Comparison of ENCODE assay signal across 19 mouse cellular contexts in the genomic region with DNA sequence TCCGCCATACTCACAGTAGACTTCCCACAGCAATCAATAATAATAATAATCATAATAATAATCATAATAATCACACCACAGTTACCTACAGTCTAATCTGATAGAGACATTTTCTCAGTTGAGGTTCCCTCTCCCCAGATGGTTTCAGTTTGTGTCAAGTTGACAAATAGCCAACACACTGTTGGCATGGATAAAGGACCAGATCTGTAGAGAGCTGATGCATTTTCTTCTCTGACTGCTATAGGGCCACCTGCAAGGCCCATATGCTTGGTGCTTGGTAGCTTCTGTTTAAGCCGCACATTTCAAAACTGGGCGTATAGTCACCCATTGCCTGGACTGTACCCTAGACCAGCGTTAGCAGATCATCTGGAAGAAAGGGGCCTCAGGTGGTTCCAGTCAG. TPM values are rescaled to one million over a fixed set of nuclear protein-coding genes. Genes with fewer than 3 reads are reported as not detected.
DNase-seq lines count a peak whose midpoint lies in the region; ATAC-seq lines count a peak whose summit lies in the region.
"Had no signal": no experiment of that assay in that cellular context is flagged by ENCODE, and none has a peak within 500 bp of the region (broad histone marks: within the 10 kb centered on the region; RNA-seq: fewer than 3 reads in every experiment).

No protein-coding gene starts in this region.

- H3K4me3 ChIP-seq in liver, embryonic 12.5 days, result no peak overlapping the region
- H3K4me3 ChIP-seq: embryonic facial prominence, embryonic 13.5 days; embryonic facial prominence, embryonic 15.5 days; erythroblast, embryonic 14.5 days; forebrain, embryonic 10.5 days; forebrain, embryonic 12.5 days had no signal

- no peaks in the 10 kb centered on the region for H3K27me3 ChIP-seq in liver, embryonic 12.5 days (replicated peaks)
- H3K27me3 ChIP-seq: embryonic facial prominence, embryonic 13.5 days; embryonic facial prominence, embryonic 15.5 days; forebrain, embryonic 12.5 days had no signal

- H3K4me1 ChIP-seq in liver, embryonic 12.5 days, result no peaks in the 10 kb centered on the region
- H3K4me1 ChIP-seq: embryonic facial prominence, embryonic 15.5 days; forebrain, embryonic 10.5 days; forebrain, embryonic 12.5 days had no signal

- 78% methylated on average over 4 of the region's 4 CpGs for WGBS in liver, embryonic 12.5 days (ENCODE audit: insufficient replicate concordance)

- ATAC-seq in liver, embryonic 12.5 days, result no peak
- ATAC-seq: forebrain, embryonic 14.5 days; forebrain, embryonic 16.5 days had no signal

- H3K9me3 ChIP-seq in liver, embryonic 12.5 days (replicated peaks), result no peaks in the 10 kb centered on the region
- H3K9me3 ChIP-seq: embryonic facial prominence, embryonic 13.5 days; embryonic facial prominence, embryonic 15.5 days; forebrain, embryonic 10.5 days; forebrain, embryonic 12.5 days had no signal

- H3K9ac ChIP-seq in liver, embryonic 12.5 days, result no peak overlapping the region
- H3K9ac ChIP-seq: embryonic facial prominence, embryonic 13.5 days; embryonic facial prominence, embryonic 15.5 days; forebrain, embryonic 12.5 days had no signal

- DNase-seq in cerebellum, adult 11 months, result peak; percentile 19
- DNase-seq in cerebellum, postnatal 10 days, result no peak
- peak; percentile 31 to 43 for DNase-seq in cerebellum, adult 18-20 months
- DNase-seq in cerebellum, postnatal 4 days (ENCODE audit: low spot score in 2 of 2), result no peak
- DNase-seq in cerebellum, adult 8-10 months, result peak; percentile 15
- peak; percentile 52 for DNase-seq in cerebellum, adult 9-11 months
- no peak for DNase-seq in left cerebral cortex, adult 9 months (ENCODE audit: low spot score in 2 of 2)
- DNase-seq: adrenal gland, adult 2 months; adrenal gland, postnatal 10 days; adrenal gland, postnatal 25 days; embryo, embryonic 11 days had no signal

- H3K36me3 ChIP-seq in liver, embryonic 12.5 days, result no peaks in the 10 kb centered on the region
- H3K36me3 ChIP-seq: embryonic facial prominence, embryonic 13.5 days; embryonic facial prominence, embryonic 15.5 days; forebrain, embryonic 10.5 days; forebrain, embryonic 12.5 days had no signal

- H3K4me2 ChIP-seq in liver, embryonic 12.5 days, result no peak overlapping the region
- H3K4me2 ChIP-seq: embryonic facial prominence, embryonic 13.5 days; embryonic facial prominence, embryonic 15.5 days; forebrain, embryonic 12.5 days had no signal

- H3K27ac ChIP-seq in liver, embryonic 12.5 days, result no peak overlapping the region
- H3K27ac ChIP-seq: embryonic facial prominence, embryonic 13.5 days; embryonic facial prominence, embryonic 15.5 days; forebrain, embryonic 10.5 days; forebrain, embryonic 12.5 days had no signal

RNA-seq across cellular contexts. Expression of a gene that starts 53.1 kb away (rescaled TPM):
- polyA plus RNA-seq in liver, embryonic 12.5 days (2016; fragmentation: Nextera tagmentation; extraction: Ambion mirVana), result 34.1 and 35.8 TPM in 2 replicates

RNA-seq across cellular contexts. Expression of a gene that starts 59.0 kb away (rescaled TPM):
- polyA plus RNA-seq in liver, embryonic 12.5 days (2016; fragmentation: Nextera tagmentation; extraction: Ambion mirVana), result 29.6 TPM in 2 replicates
- polyA plus RNA-seq: erythroblast, embryonic 14.5 days had no signal

Comparison
In these comparisons a context has a peak if more than half of its experiments do, and no peak if none do; other contexts are left out.
1. DNase-seq: peak in cerebellum, adult 11 months (single experiment), cerebellum, adult 18-20 months (2 of 2), cerebellum, adult 8-10 months (single experiment) and cerebellum, adult 9-11 months (single experiment); none in cerebellum, postnatal 10 days (0 of 2), cerebellum, postnatal 4 days (0 of 2) and left cerebral cortex, adult 9 months (0 of 2).